Mouse (Mus musculus) embryonic facial prominence, embryonic 14.5 days (tissue): ENCODE results near the gene B020004J07Rik. TPM values are rescaled to one million over a fixed set of nuclear protein-coding genes. Genes with fewer than 3 reads are reported as not detected.

Experiments
- polyA plus RNA-seq: library from polyadenylated mRNA; unstranded; fragments of >200 nt; fragmentation: Nextera tagmentation; extraction: Ambion mirVana; gene quantifications from 2 replicates; pipeline ENCODE4 v1.2.1, GENCODE M21; 2014

Gene B020004J07Rik
- polyA plus RNA-seq, 1 experiment from 2014 or later: not detected

Other genes starting within 250 kb of the B020004J07Rik start
- 98.1 and 98.2 TPM in 2 replicates for gene Leprot, start 196.3 kb downstream of the B020004J07Rik start, polyA plus RNA-seq
- gene Lepr, start 126.6 kb downstream of the B020004J07Rik start, polyA plus RNA-seq: 16.0 and 16.2 TPM in 2 replicates
- not detected in 2 replicates for gene C130073F10Rik, start 49.8 kb upstream of the B020004J07Rik start, polyA plus RNA-seq
- gene Gm12800, start 65.1 kb upstream of the B020004J07Rik start, polyA plus RNA-seq: not detected in 2 replicates
- gene Gm12794, start 96.4 kb upstream of the B020004J07Rik start, polyA plus RNA-seq: not detected in 2 replicates
- gene Gm12790, start 137.0 kb upstream of the B020004J07Rik start, polyA plus RNA-seq: not detected in 2 replicates
- gene Gm12789, start 142.6 kb upstream of the B020004J07Rik start, polyA plus RNA-seq: not detected in 2 replicates
- 19.1 and 19.4 TPM in 2 replicates for gene Pde4b, start 243.5 kb upstream of the B020004J07Rik start, polyA plus RNA-seq